Mouse (Mus musculus): ENCODE measurements around the gene Tekt1. TPM values are rescaled to one million over a fixed set of nuclear protein-coding genes. Genes with fewer than 3 reads are reported as not detected.

The Tekt1 gene
- polyA plus RNA-seq, 1 experiment from 2014 or later: 0.16 TPM

DNA sequence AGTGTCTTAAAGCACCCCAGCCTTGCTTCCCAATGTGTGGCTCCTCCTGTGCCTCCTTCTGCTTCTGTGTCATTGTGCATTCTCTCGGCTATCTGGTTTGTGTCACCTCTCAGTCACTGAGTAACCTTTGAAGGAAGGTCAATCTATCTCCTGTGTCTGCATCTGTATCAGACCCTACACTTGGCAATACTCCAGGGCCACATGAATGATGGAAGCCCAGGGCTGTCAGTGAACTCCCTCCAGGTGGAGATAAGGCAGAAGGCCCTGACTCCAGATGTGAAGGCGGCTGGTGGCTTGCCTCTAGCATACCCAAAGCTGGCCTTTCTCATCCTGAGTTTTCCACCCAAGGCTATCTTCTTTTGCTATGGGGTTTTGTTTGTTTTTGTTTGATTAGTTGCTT is 53.3 kb downstream of the Tekt1 start:
- H3K27ac ChIP-seq (ENCODE audit: low read length): no peak overlapping the region
- ATAC-seq: no peak
- no peak overlapping the region for H3K4me2 ChIP-seq (ENCODE audit: low read depth, low read length)
- peaks cover 6% of the 10 kb centered on the region for H3K27me3 ChIP-seq (replicated peaks; ENCODE audit: control insufficient read depth, insufficient read depth, low read length)
- H3K9me3 ChIP-seq (ENCODE audit: control insufficient read depth, low read length): no peaks in the 10 kb centered on the region
- no peak overlapping the region for H3K4me3 ChIP-seq (ENCODE audit: low read length)
- no peak overlapping the region for H3K9ac ChIP-seq (ENCODE audit: low read depth, low read length)
- 44% methylated on average over 2 of the region's 2 CpGs for WGBS
- H3K4me1 ChIP-seq (ENCODE audit: control insufficient read depth, insufficient read depth, low read length): no peaks in the 10 kb centered on the region
- H3K36me3 ChIP-seq (ENCODE audit: control insufficient read depth, insufficient read depth, low read length): no peaks in the 10 kb centered on the region

DNA sequence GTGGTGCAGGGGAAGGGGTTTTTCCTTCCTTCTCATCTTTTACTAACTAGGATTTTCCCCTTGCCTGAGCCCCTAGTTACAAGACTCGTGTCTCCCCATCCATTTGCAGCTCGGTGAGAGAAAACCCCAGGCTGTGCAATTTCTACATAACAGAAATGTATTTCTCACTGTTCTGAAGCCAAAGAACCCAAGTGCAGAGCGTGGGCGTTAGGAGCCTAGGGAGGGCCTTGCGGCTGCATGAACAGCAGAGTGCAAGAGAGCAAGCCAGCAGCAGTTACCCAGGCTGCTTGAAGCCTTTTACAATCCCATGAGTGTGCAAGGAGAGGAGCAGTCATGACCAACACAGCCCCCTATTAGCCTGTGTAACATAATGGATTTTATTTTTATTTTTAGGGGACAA is 54.8 kb downstream of the Tekt1 start:
- Histone ChIP-seq H3K27me3 (replicated peaks; ENCODE audit: control insufficient read depth, insufficient read depth, low read length) (no peaks in the 10 kb centered on the region), H3K4me1 (ENCODE audit: control insufficient read depth, insufficient read depth, low read length) (no peaks in the 10 kb centered on the region), H3K9me3 (ENCODE audit: control insufficient read depth, low read length) (no peaks in the 10 kb centered on the region), H3K27ac (ENCODE audit: low read length) (no peak overlapping the region), H3K36me3 (ENCODE audit: control insufficient read depth, insufficient read depth, low read length) (no peaks in the 10 kb centered on the region), H3K9ac (ENCODE audit: low read depth, low read length) (no peak overlapping the region), H3K4me2 (ENCODE audit: low read depth, low read length) (no peak overlapping the region), H3K4me3 (ENCODE audit: low read length) (no peak overlapping the region)
- 88% methylated on average over 5 of the region's 5 CpGs for WGBS
- no peak for ATAC-seq

GRCm38 (mm10) chr11:72302230-72302629 is 60.0 kb downstream of the Tekt1 start:
- H3K9me3 ChIP-seq (ENCODE audit: control insufficient read depth, low read length): no peaks in the 10 kb centered on the region
- H3K27me3 ChIP-seq (replicated peaks; ENCODE audit: control insufficient read depth, insufficient read depth, low read length): no peaks in the 10 kb centered on the region
- peak overlapping the region; percentile 28 for H3K4me3 ChIP-seq (ENCODE audit: low read length)
- peak overlapping the region; percentile 44; the same call in 1 of the 2 replicates for H3K4me2 ChIP-seq (ENCODE audit: low read depth, low read length)
- WGBS: 86% methylated on average over 7 of the region's 7 CpGs
- no peak for ATAC-seq
- H3K36me3 ChIP-seq (ENCODE audit: control insufficient read depth, insufficient read depth, low read length): no peaks in the 10 kb centered on the region
- H3K4me1 ChIP-seq (ENCODE audit: control insufficient read depth, insufficient read depth, low read length): 0 out of 2 replicates have a peak, but pooled peaks cover 4% of the 10 kb centered on the region
- 0 out of 2 replicates have a peak overlapping the region, but pooled peaks have one; percentile 6 for H3K27ac ChIP-seq (ENCODE audit: low read length)
- H3K9ac ChIP-seq (ENCODE audit: low read depth, low read length): 0 out of 2 replicates have a peak overlapping the region, but pooled peaks have one; percentile 46

DNA sequence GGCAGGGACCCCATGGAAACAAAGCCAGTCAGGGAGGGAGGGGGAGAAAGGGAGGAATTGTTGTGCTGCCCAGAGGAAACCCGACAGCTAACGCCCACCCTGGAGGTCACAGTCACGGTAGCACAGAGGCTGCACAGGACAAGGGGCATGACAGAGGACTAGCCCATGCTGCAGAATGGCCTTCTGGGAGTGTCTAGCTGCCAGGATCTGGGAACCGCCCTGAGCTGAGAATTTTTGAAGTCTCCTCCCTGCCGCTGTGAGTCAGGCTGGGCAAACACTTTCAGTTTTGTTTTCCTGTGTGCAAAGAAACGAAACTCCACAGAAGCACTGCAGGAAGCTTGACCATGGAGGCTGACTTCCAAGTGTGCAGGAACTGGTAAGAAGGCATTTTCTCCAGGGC is 60.9 kb downstream of the Tekt1 start, which contains the start of gene Xaf1:
Xaf1 (plus strand) TSS at position 296 of the 400 bp plus-strand sequence.
- Histone ChIP-seq H3K4me2 (ENCODE audit: low read depth, low read length) (peak within 1 kb of the TSS; percentile 44), H3K36me3 (ENCODE audit: control insufficient read depth, insufficient read depth, low read length) (no peaks in the 10 kb centered on the region), H3K4me1 (ENCODE audit: control insufficient read depth, insufficient read depth, low read length) (0 out of 2 replicates have a peak, but pooled peaks cover 4% of the 10 kb centered on the region), H3K9me3 (ENCODE audit: control insufficient read depth, low read length) (no peaks in the 10 kb centered on the region), H3K27me3 (replicated peaks; ENCODE audit: control insufficient read depth, insufficient read depth, low read length) (no peaks in the 10 kb centered on the region), H3K4me3 (ENCODE audit: low read length) (peak within 1 kb of the TSS; percentile 28), H3K9ac (ENCODE audit: low read depth, low read length) (peak within 1 kb of the TSS; percentile 46; the same call in 1 of the 2 replicates), H3K27ac (ENCODE audit: low read length) (peak within 1 kb of the TSS; percentile 6; the same call in 1 of the 2 replicates)
- 14% methylated on average over 6 of the region's 6 CpGs for WGBS
- ATAC-seq: peak; percentile 89

Small RNAs within 50 kb of the gene (microRNA-seq; reads per million reads assigned to microRNA genes)
- gene Mir6338: not detected

Other genes starting within 250 kb of the Tekt1 start
- gene Pitpnm3, start 226.7 kb downstream of the Tekt1 start, polyA plus RNA-seq (2015; fragmentation: Nextera tagmentation; extraction: Ambion mirVana): 0.35 and 0.37 TPM in 2 replicates
- 0.06 and 0.16 TPM in 2 replicates for gene Gm43951, start 155.6 kb downstream of the Tekt1 start, polyA plus RNA-seq (2015; fragmentation: Nextera tagmentation; extraction: Ambion mirVana)
- 7.9 and 9.5 TPM in 2 replicates for gene 4933427D14Rik, start 155.0 kb downstream of the Tekt1 start, polyA plus RNA-seq (2015; fragmentation: Nextera tagmentation; extraction: Ambion mirVana)
- 423 and 443 TPM in 2 replicates for gene Txndc17, start 154.9 kb downstream of the Tekt1 start, polyA plus RNA-seq (2015; fragmentation: Nextera tagmentation; extraction: Ambion mirVana)
- 27.6 and 30.4 TPM in 2 replicates for gene Med31, start 146.8 kb downstream of the Tekt1 start, polyA plus RNA-seq (2015; fragmentation: Nextera tagmentation; extraction: Ambion mirVana)
- gene Slc13a5, start 95.2 kb downstream of the Tekt1 start, polyA plus RNA-seq (2015; fragmentation: Nextera tagmentation; extraction: Ambion mirVana): 0.11 and 0.16 TPM in 2 replicates
- 4.8 and 5.4 TPM in 2 replicates for gene Xaf1, start 60.8 kb downstream of the Tekt1 start, polyA plus RNA-seq (2015; fragmentation: Nextera tagmentation; extraction: Ambion mirVana)
- not detected in 2 replicates for gene Fbxo39, start 48.0 kb downstream of the Tekt1 start, polyA plus RNA-seq (2015; fragmentation: Nextera tagmentation; extraction: Ambion mirVana)
- gene Smtnl2, start 49.3 kb upstream of the Tekt1 start, polyA plus RNA-seq (2015; fragmentation: Nextera tagmentation; extraction: Ambion mirVana): 27.3 and 28.9 TPM in 2 replicates
- 19.2 and 21.2 TPM in 2 replicates for gene Ggt6, start 73.1 kb upstream of the Tekt1 start, polyA plus RNA-seq (2015; fragmentation: Nextera tagmentation; extraction: Ambion mirVana)
- gene Mybbp1a, start 78.9 kb upstream of the Tekt1 start, polyA plus RNA-seq (2015; fragmentation: Nextera tagmentation; extraction: Ambion mirVana): 119 and 141 TPM in 2 replicates
- gene Spns2, start 127.5 kb upstream of the Tekt1 start, polyA plus RNA-seq (2015; fragmentation: Nextera tagmentation; extraction: Ambion mirVana): 5.9 and 7.5 TPM in 2 replicates
- 3.2 and 5.7 TPM in 2 replicates for gene Spns3, start 188.1 kb upstream of the Tekt1 start, polyA plus RNA-seq (2015; fragmentation: Nextera tagmentation; extraction: Ambion mirVana)
- 49.1 and 50.0 TPM in 2 replicates for gene Ube2g1, start 244.8 kb upstream of the Tekt1 start, polyA plus RNA-seq (2015; fragmentation: Nextera tagmentation; extraction: Ambion mirVana)